Mouse (Mus musculus) heart, postnatal 0 days (tissue): ENCODE measurements around the gene Drap1.

Source experiments
- CTCF ChIP-seq: IDR thresholded peaks from 2 replicates; pipeline ENCODE4 v1.5.1; 2016; ENCODE audit warnings: antibody characterized with exemption, control low read depth, low read depth
- EP300 ChIP-seq: IDR thresholded peaks from 2 replicates; pipeline ENCODE4 v1.6.1; 2016; ENCODE audit warnings: antibody characterized with exemption, low read depth

GRCm38 (mm10) chr19:5448354-5449150 lies 23.8 kb upstream of the Drap1 start:
- TF ChIP-seq CTCF = no peak
- no peak for TF ChIP-seq EP300
